Mouse (Mus musculus): ENCODE measurements around the gene Edrf1.

GRCm38 (mm10) chr7:133607331-133607730 lies 30.0 kb upstream of the Edrf1 start:
- no peak for TF ChIP-seq CTCF (IDR thresholded peaks at IDR 0.05; ENCODE audit: low read depth)
- no peak for TF ChIP-seq EP300 (IDR thresholded peaks at IDR 0.05; ENCODE audit: low read depth)

Data from liver, postnatal 0 days (tissue).